11 mouse cellular contexts compared by ENCODE assay signal in genomic region chr12:73415856-73416366, GRCm38 (mm10).
DNase-seq lines count a peak whose midpoint lies in the region; ATAC-seq and TF ChIP-seq lines count a peak whose summit lies in the region.
"Had no signal": no experiment of that assay in that cellular context is flagged by ENCODE, and none has a peak within 500 bp of the region (broad histone marks: within the 10 kb centered on the region; RNA-seq: fewer than 3 reads in every experiment).

No protein-coding gene starts in this region.

- 69% methylated on average over 7 of the region's 7 CpGs for WGBS in forebrain, embryonic 10.5 days
- 56% methylated on average over 7 of the region's 7 CpGs for WGBS in forebrain, embryonic 12.5 days
- 42% methylated on average over 7 of the region's 7 CpGs for WGBS in embryonic facial prominence, embryonic 13.5 days
- WGBS in hindbrain, embryonic 16.5 days = 54% methylated on average over 7 of the region's 7 CpGs
- 64% methylated on average over 7 of the region's 7 CpGs for WGBS in midbrain, embryonic 15.5 days
- WGBS in intestine, postnatal 0 days = 72% methylated on average over 7 of the region's 7 CpGs

- no peaks in the 10 kb centered on the region for H3K9me3 ChIP-seq in forebrain, embryonic 10.5 days
- no peaks in the 10 kb centered on the region for H3K9me3 ChIP-seq in forebrain, embryonic 12.5 days
- H3K9me3 ChIP-seq in embryonic facial prominence, embryonic 13.5 days = no peaks in the 10 kb centered on the region
- no peaks in the 10 kb centered on the region for H3K9me3 ChIP-seq in hindbrain, embryonic 16.5 days (ENCODE audit: control insufficient read depth, low read length)
- no peaks in the 10 kb centered on the region for H3K9me3 ChIP-seq in midbrain, embryonic 15.5 days
- no peaks in the 10 kb centered on the region for H3K9me3 ChIP-seq in intestine, postnatal 0 days (ENCODE audit: control insufficient read depth)
- H3K9me3 ChIP-seq: heart, embryonic 13.5 days had no signal

- H3K9ac ChIP-seq in forebrain, embryonic 12.5 days = no peak overlapping the region
- H3K9ac ChIP-seq in embryonic facial prominence, embryonic 13.5 days = no peak overlapping the region
- no peak overlapping the region for H3K9ac ChIP-seq in hindbrain, embryonic 16.5 days (ENCODE audit: low read depth, low read length)
- no peak overlapping the region for H3K9ac ChIP-seq in midbrain, embryonic 15.5 days
- H3K9ac ChIP-seq in intestine, postnatal 0 days (ENCODE audit: low read depth, low read length) = no peak overlapping the region
- H3K9ac ChIP-seq: heart, embryonic 13.5 days had no signal

- no peak overlapping the region for H3K4me3 ChIP-seq in forebrain, embryonic 10.5 days
- no peak overlapping the region for H3K4me3 ChIP-seq in forebrain, embryonic 12.5 days (replicated peaks)
- no peak overlapping the region for H3K4me3 ChIP-seq in embryonic facial prominence, embryonic 13.5 days
- H3K4me3 ChIP-seq in hindbrain, embryonic 16.5 days (ENCODE audit: low read length) = no peak overlapping the region
- no peak overlapping the region for H3K4me3 ChIP-seq in midbrain, embryonic 15.5 days
- no peak overlapping the region for H3K4me3 ChIP-seq in layer of hippocampus, adult 2 months
- H3K4me3 ChIP-seq in intestine, postnatal 0 days (ENCODE audit: low read depth, low read length) = no peak overlapping the region
- H3K4me3 ChIP-seq: heart, embryonic 13.5 days had no signal

- no peaks in the 10 kb centered on the region for H3K36me3 ChIP-seq in forebrain, embryonic 10.5 days (replicated peaks)
- no peaks in the 10 kb centered on the region for H3K36me3 ChIP-seq in forebrain, embryonic 12.5 days (replicated peaks)
- no peaks in the 10 kb centered on the region for H3K36me3 ChIP-seq in embryonic facial prominence, embryonic 13.5 days
- H3K36me3 ChIP-seq in hindbrain, embryonic 16.5 days (ENCODE audit: control insufficient read depth, insufficient read depth, low read length) = no peaks in the 10 kb centered on the region
- H3K36me3 ChIP-seq in midbrain, embryonic 15.5 days (replicated peaks) = no peaks in the 10 kb centered on the region
- no peaks in the 10 kb centered on the region for H3K36me3 ChIP-seq in intestine, postnatal 0 days (ENCODE audit: control insufficient read depth, insufficient read depth)
- H3K36me3 ChIP-seq: heart, embryonic 13.5 days had no signal

- H3K27ac ChIP-seq in forebrain, embryonic 10.5 days = peak overlapping the region; percentile 21; the same call in 1 of the 2 replicates
- no peak overlapping the region; the same call in 1 of the 2 replicates for H3K27ac ChIP-seq in forebrain, embryonic 12.5 days
- peak overlapping the region; percentile 66 for H3K27ac ChIP-seq in embryonic facial prominence, embryonic 13.5 days
- H3K27ac ChIP-seq in hindbrain, embryonic 16.5 days (ENCODE audit: low read depth, low read length) = no peak overlapping the region
- no peak overlapping the region for H3K27ac ChIP-seq in midbrain, embryonic 15.5 days
- no peak overlapping the region for H3K27ac ChIP-seq in layer of hippocampus, adult 2 months
- no peak overlapping the region for H3K27ac ChIP-seq in intestine, postnatal 0 days (ENCODE audit: low read depth, low read length)
- H3K27ac ChIP-seq: heart, embryonic 13.5 days had no signal

- H3K27me3 ChIP-seq in forebrain, embryonic 10.5 days (ENCODE audit: poor library complexity, severe bottlenecking) = no peaks in the 10 kb centered on the region; the same call in 1 of the 2 replicates
- H3K27me3 ChIP-seq in forebrain, embryonic 12.5 days = 0 out of 2 replicates have a peak, but pooled peaks cover 3% of the 10 kb centered on the region
- H3K27me3 ChIP-seq in embryonic facial prominence, embryonic 13.5 days = peaks cover 11% of the 10 kb centered on the region; the same call in 1 of the 2 replicates
- H3K27me3 ChIP-seq in hindbrain, embryonic 16.5 days (replicated peaks; ENCODE audit: control insufficient read depth, insufficient read depth, low read length) = no peaks in the 10 kb centered on the region
- no peaks in the 10 kb centered on the region for H3K27me3 ChIP-seq in midbrain, embryonic 15.5 days (replicated peaks)
- no peaks in the 10 kb centered on the region for H3K27me3 ChIP-seq in intestine, postnatal 0 days (replicated peaks; ENCODE audit: control insufficient read depth, insufficient read depth, low read length)
- H3K27me3 ChIP-seq: heart, embryonic 13.5 days had no signal

- H3K4me1 ChIP-seq in forebrain, embryonic 10.5 days = peaks cover 35% of the 10 kb centered on the region
- peaks cover 5% of the 10 kb centered on the region; the same call in 1 of the 2 replicates for H3K4me1 ChIP-seq in forebrain, embryonic 12.5 days
- H3K4me1 ChIP-seq in embryonic facial prominence, embryonic 13.5 days = peaks cover 39% of the 10 kb centered on the region
- H3K4me1 ChIP-seq in hindbrain, embryonic 16.5 days (ENCODE audit: control insufficient read depth, insufficient read depth, low read depth, low read length) = peaks cover 11% of the 10 kb centered on the region
- no peaks in the 10 kb centered on the region; the same call in 1 of the 2 replicates for H3K4me1 ChIP-seq in midbrain, embryonic 15.5 days
- no peaks in the 10 kb centered on the region for H3K4me1 ChIP-seq in intestine, postnatal 0 days (replicated peaks; ENCODE audit: control insufficient read depth, insufficient read depth, low read length)

- no peak overlapping the region for H3K4me2 ChIP-seq in forebrain, embryonic 12.5 days
- H3K4me2 ChIP-seq in embryonic facial prominence, embryonic 13.5 days = no peak overlapping the region
- no peak overlapping the region for H3K4me2 ChIP-seq in hindbrain, embryonic 16.5 days (ENCODE audit: low read length)
- no peak overlapping the region for H3K4me2 ChIP-seq in midbrain, embryonic 15.5 days
- H3K4me2 ChIP-seq in intestine, postnatal 0 days (replicated peaks; ENCODE audit: low read depth) = no peak overlapping the region
- H3K4me2 ChIP-seq: heart, embryonic 13.5 days had no signal

- no peak for ATAC-seq in forebrain, embryonic 12.5 days (ENCODE audit: low FRiP score)
- peak; percentile 59; the same call in 1 of the 2 replicates for ATAC-seq in embryonic facial prominence, embryonic 13.5 days (ENCODE audit: insufficient number of reproducible peaks, insufficient read depth, low FRiP score, low TSS enrichment, low read depth)
- ATAC-seq in hindbrain, embryonic 16.5 days = peak; percentile 58
- ATAC-seq in midbrain, embryonic 15.5 days (replicated peaks) = peak; percentile 67
- no peak for ATAC-seq in intestine, postnatal 0 days

- DNase-seq in forebrain, embryonic 10.5 days (ENCODE audit: extremely low spot score, low spot score) = no peak
- no peak for DNase-seq in right cerebral cortex, postnatal 14 days
- DNase-seq in layer of hippocampus, adult 2 months (ENCODE audit: low spot score in 2 of 2) = no peak
- DNase-seq: cerebellum, adult 8-10 months; lung, adult 18-20 months had no signal

- TF ChIP-seq CTCF in layer of hippocampus, adult 2 months (conservative IDR thresholded peaks at IDR 0.05) = no peak
- no peak for TF ChIP-seq CTCF in intestine, postnatal 0 days (IDR thresholded peaks at IDR 0.05; ENCODE audit: low read depth)

Comparison
In these comparisons a context has a peak if more than half of its experiments do, and no peak if none do; other contexts are left out.
1. H3K27ac ChIP-seq: peak in forebrain, embryonic 10.5 days (single experiment) and embryonic facial prominence, embryonic 13.5 days (single experiment); none in forebrain, embryonic 12.5 days (single experiment), hindbrain, embryonic 16.5 days (single experiment), midbrain, embryonic 15.5 days (single experiment), layer of hippocampus, adult 2 months (single experiment) and intestine, postnatal 0 days (single experiment).
2. ATAC-seq: peak in embryonic facial prominence, embryonic 13.5 days (single experiment), hindbrain, embryonic 16.5 days (single experiment) and midbrain, embryonic 15.5 days (single experiment); none in forebrain, embryonic 12.5 days (single experiment) and intestine, postnatal 0 days (single experiment).